Mouse (Mus musculus) brown adipose tissue, adult 24 weeks (tissue): ENCODE measurements around the gene Upf2. TPM values are rescaled to one million over a fixed set of nuclear protein-coding genes. Genes with fewer than 3 reads are reported as not detected.

ENCODE experiments used
- H3K27ac ChIP-seq: fragments of 200-500 bp; replicated peaks from 2 replicates; pipeline ENCODE4 v1.5.1; 2012; ENCODE audit warnings: low read depth, mild to moderate bottlenecking, low read length
- H3K4me1 ChIP-seq: fragments of 200-500 bp; 2 replicates; pipeline ENCODE4 v1.6.1; 2012; ENCODE audit warnings: low read length, mixed read lengths; ENCODE audit not compliant: control insufficient read depth, insufficient read depth, insufficient read length
- H3K4me3 ChIP-seq: fragments of 200-500 bp; 2 replicates; pipeline ENCODE4 v1.5.1; 2012; ENCODE audit warnings: low read depth, mild to moderate bottlenecking, low read length, moderate library complexity; ENCODE audit not compliant: insufficient read depth
- polyA plus RNA-seq: library from polyadenylated mRNA; stranded (reverse); fragments of >200 nt; gene quantifications from 2 replicates; pipeline ENCODE4 v1.2.4, GENCODE M21; 2012; ENCODE audit not compliant: missing spikeins, insufficient read depth, insufficient read length

Upf2 gene
- polyA plus RNA-seq: 12.4 and 14.4 TPM in 2 replicates

GRCm38 (mm10) chr2:5950766-5951595, at the start of gene Upf2:
Upf2 (plus strand) TSS chr2:5951469.
- H3K27ac ChIP-seq: peak within 1 kb of the TSS; percentile 99
- peak within 1 kb of the TSS; percentile 99 for H3K4me3 ChIP-seq
- peaks cover 5% of the 10 kb centered on the region; the same call in 1 of the 2 replicates for H3K4me1 ChIP-seq

DNA sequence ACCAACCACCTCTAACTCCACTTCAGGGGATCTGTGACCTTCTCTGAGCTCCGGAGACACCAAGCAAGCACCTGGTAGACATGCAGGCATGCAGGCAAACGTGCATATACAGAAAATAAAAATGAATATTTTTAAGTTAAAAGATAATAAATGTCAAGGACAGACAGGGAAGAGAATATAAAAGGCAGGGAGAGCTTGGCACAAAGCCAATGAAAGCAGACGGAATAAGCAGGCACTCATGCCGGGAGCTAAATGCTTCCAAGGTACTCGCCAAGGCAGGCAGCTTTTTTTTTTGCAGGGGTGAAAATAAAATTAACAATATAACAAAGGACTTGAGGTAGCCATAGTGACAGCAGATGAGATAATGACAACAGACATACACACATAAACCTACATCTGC, 45.2 kb upstream of the Upf2 start:
- Histone ChIP-seq H3K27ac (no peak overlapping the region), H3K4me3 (no peak overlapping the region), H3K4me1 (no peaks in the 10 kb centered on the region)

DNA sequence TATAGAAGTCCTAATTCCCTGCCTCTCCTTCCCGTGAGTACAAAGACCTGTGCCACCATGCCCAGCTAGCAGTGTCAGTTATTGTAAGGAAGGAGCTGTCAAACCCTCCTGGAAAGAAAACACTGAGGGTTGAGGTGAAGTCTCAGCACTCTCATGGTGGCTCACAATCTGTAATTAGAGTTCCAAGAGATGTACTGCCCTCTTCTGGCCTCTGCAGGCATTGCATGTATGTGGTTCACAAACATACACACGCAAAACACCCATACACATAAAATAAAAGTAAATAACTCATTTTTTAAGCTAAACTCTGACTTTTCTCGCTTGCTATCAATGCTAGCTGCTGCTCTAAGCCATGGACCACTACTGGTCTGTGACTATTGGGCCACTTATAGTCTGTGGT, 44.6 kb upstream of the Upf2 start:
- H3K4me1 ChIP-seq: no peaks in the 10 kb centered on the region
- no peak overlapping the region for H3K27ac ChIP-seq

DNA sequence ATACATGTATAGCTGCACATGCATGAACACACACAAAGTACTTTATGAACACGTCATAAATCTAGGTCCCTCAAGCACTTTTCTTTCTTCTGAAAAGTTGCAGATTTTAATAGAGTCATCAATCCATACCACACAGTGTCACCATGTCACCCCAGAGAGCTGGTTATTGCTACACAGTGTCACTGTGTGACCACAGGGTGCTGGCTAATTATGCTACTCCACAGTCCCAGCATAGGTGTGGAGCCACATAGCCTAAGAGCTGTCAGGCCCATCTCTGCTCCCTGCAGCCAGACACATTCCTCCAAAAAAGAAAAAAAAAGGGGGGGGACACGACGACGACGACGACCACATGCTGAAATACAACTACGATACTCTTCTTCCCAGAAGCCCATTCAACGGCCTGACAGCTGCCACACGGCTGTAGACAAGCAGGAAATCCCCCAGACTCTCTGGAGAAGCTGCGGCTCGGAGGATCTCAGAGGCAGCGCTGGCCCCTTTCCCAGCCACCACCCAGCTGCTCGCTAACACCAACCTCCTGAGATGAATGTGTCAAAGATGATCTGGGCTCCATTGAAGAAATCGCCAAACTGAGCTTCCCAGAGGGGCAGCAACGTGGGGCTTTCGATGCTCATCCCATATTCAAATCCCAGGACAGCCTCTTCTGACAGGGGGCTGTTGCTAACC, 39.8 kb upstream of the Upf2 start:
- H3K4me1 ChIP-seq: no peaks in the 10 kb centered on the region
- no peak overlapping the region for H3K4me3 ChIP-seq
- no peak overlapping the region for H3K27ac ChIP-seq

More for the DNA sequence above, 44.6 kb upstream of the Upf2 start:
- H3K4me3 ChIP-seq: no peak overlapping the region

DNA sequence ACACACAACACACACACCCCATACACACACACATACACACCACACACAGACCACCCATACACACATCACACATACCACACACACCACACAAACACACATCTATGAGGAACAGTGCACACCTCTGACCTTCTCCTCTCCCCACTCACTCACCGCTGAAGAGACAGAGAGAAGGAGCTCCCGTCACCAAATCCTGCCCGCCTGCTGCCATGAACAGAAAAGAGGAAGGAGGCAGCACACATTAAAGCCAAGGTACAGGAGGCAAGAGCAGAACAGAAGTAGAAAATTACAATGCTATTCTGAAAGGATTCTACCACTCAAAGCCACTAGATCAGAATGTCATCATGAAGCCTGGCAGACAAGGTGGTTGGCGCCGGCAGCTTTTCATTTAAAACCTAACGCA, 28.4 kb upstream of the Upf2 start:
- no peak overlapping the region for H3K4me3 ChIP-seq
- no peaks in the 10 kb centered on the region for H3K4me1 ChIP-seq
- H3K27ac ChIP-seq: no peak overlapping the region

GRCm38 (mm10) chr2:5923786-5924185, 27.5 kb upstream of the Upf2 start:
- H3K4me3 ChIP-seq: no peak overlapping the region
- H3K27ac ChIP-seq: no peak overlapping the region
- no peaks in the 10 kb centered on the region for H3K4me1 ChIP-seq

DNA sequence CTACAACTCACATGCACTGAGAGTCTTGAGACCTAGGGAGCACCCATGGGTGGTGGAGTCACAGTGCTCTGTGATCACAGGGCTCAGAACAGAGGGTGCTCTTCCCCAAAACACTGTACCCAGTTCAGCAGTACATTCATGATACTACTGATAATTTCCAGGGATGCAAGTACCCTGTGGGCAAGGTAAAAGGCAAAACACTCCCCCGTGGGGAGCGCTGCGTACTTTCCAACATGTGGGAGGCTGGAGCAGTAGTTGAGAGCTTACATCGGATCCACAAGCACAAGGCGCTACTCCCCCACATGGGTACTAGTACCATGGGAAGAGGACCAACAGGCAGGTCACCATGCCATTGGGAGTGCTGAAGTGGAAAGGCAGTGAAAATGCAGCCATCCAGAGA, 23.8 kb upstream of the Upf2 start:
- Histone ChIP-seq H3K4me3 (no peak overlapping the region), H3K27ac (no peak overlapping the region), H3K4me1 (no peaks in the 10 kb centered on the region)

GRCm38 (mm10) chr2:5929793-5930192, 21.5 kb upstream of the Upf2 start:
- Histone ChIP-seq H3K27ac (no peak overlapping the region), H3K4me3 (no peak overlapping the region), H3K4me1 (no peaks in the 10 kb centered on the region)

DNA sequence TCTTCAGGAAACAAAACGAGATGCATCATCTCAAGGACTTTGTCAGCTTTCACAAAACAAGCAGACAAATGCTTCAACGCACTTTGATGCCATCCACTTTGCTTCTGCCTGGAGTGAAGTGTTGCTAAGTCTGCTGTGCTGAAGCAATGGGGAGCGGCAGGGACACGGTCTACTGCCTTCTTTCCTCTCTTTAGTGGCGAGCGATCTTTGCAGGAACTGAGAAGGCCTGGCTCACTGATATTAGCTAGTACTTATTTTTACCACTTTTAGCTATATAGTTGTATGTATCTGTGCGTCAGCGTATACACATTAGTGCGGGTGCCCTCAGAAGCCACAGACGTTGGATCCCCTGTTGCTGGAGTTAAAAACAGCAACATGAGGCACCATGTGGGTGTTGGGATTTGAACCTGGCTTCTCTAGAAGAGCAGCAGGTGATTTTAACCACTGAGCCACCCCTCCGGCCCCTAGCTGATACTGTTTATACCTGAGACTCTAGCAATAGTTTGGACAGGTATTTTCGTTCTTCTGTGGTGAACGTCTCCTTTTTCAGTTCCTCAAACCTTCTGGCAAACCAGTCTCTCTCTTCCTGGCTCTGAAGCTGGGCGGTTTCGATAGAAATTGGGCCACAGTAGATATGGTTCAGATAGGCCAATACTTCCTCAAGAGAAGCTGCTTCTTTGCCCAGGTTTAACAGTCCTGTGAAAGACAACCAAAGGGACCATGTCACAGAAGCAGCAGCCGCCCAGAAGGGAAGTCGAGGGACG, 20.8 kb upstream of the Upf2 start:
- Histone ChIP-seq H3K4me3 (no peak overlapping the region), H3K4me1 (no peaks in the 10 kb centered on the region), H3K27ac (no peak overlapping the region)

GRCm38 (mm10) chr2:5931938-5932337, 19.3 kb upstream of the Upf2 start:
- Histone ChIP-seq H3K27ac (no peak overlapping the region), H3K4me3 (no peak overlapping the region), H3K4me1 (no peaks in the 10 kb centered on the region)

DNA sequence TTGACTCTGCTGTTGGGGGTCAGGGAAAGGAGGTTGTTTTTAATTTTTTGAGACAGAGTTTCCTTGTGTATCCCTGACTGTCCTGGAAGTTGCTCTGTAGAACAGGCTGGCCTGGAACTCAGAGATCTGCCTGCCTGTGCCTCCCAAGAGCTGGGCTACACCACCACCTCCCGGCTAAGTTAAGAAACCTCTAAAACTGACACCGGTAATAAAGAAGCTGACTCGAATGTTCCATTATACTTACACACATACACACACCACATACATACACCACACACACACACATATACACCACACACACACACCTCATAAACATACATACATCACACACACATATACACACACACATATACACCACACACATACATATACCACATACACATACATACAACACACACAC, 16.3 kb upstream of the Upf2 start:
- no peaks in the 10 kb centered on the region for H3K4me1 ChIP-seq
- H3K4me3 ChIP-seq: no peak overlapping the region
- H3K27ac ChIP-seq: no peak overlapping the region

GRCm38 (mm10) chr2:5936068-5936467, 15.2 kb upstream of the Upf2 start:
- Histone ChIP-seq H3K27ac (no peak overlapping the region), H3K4me3 (no peak overlapping the region), H3K4me1 (no peaks in the 10 kb centered on the region)

- H3K4me3 ChIP-seq: no peak overlapping the region
- H3K27ac ChIP-seq: no peak overlapping the region
- H3K4me1 ChIP-seq: no peaks in the 10 kb centered on the region
Observed at GRCm38 (mm10) chr2:5936550-5936949, 14.7 kb upstream of the Upf2 start.

DNA sequence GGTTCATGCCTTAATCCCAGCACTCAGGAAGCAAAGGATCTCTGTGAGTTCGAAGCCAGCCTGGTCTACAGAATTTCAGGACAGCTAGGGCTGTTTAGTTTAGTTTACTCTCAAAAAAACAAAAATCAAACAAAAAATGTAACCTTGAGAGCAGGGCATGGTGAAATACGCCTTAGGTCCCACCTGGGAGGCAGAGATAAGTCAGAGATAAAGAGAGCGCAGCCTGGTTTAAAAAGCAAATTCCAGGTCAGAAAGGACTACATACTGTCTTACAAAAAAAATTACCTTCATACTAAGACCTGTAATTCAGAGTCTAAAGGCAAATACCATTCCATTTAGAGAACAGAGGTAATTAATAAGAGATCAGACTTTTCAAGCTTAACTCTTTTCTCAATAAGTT, 11.9 kb upstream of the Upf2 start:
- Histone ChIP-seq H3K27ac (no peak overlapping the region), H3K4me1 (no peaks in the 10 kb centered on the region), H3K4me3 (no peak overlapping the region)

DNA sequence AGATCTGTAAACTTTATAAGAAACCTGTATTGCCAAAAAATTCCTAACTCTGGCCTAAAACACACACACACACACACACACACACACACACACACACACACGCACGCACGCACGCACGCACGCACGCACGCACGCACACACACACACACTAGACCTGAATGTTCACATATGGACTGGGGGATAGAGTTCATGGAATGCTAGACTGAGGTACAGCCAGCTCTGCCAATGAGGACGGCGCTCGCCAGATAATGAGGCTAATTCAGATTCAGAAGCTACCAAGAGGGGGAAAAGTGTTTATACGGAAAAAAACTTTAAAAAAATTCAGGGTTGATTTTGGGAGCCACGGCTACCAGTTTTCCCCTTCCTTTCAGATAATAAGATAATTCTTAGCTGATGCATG, 11.4 kb upstream of the Upf2 start:
- Histone ChIP-seq H3K27ac (no peak overlapping the region), H3K4me1 (no peaks in the 10 kb centered on the region), H3K4me3 (no peak overlapping the region)
